Mouse (Mus musculus): ENCODE results near the gene Ube2v1. TPM values are rescaled to one million over a fixed set of nuclear protein-coding genes. Genes with fewer than 3 reads are reported as not detected.

Gene Ube2v1
- polyA plus RNA-seq, 1 experiment from 2014 or later: 416 TPM

GRCm38 (mm10) chr2:167605817-167606744 is 25.8 kb downstream of the Ube2v1 start:
- whole genome bisulfite sequencing: 79% methylated on average over 17 of the region's 17 CpGs
- H3K27me3 ChIP-seq (ENCODE audit: poor library complexity, severe bottlenecking): peaks cover 16% of the 10 kb centered on the region; the same call in 1 of the 2 replicates
- peaks cover 22% of the 10 kb centered on the region for H3K4me1 ChIP-seq
- peaks cover 38% of the 10 kb centered on the region for H3K36me3 ChIP-seq (replicated peaks)
- H3K27ac ChIP-seq: no peak overlapping the region
- no peak overlapping the region for H3K4me3 ChIP-seq
- no peak for DNase-seq (ENCODE audit: extremely low spot score, low spot score)
- no peaks in the 10 kb centered on the region for H3K9me3 ChIP-seq

GRCm38 (mm10) chr2:167605178-167605794 is 26.6 kb downstream of the Ube2v1 start:
- Histone ChIP-seq H3K9me3 (no peaks in the 10 kb centered on the region), H3K4me1 (peaks cover 24% of the 10 kb centered on the region), H3K27me3 (ENCODE audit: poor library complexity, severe bottlenecking) (peaks cover 21% of the 10 kb centered on the region; the same call in 1 of the 2 replicates), H3K36me3 (replicated peaks) (peaks cover 30% of the 10 kb centered on the region), H3K4me3 (no peak overlapping the region), H3K27ac (0 out of 2 replicates have a peak overlapping the region, but pooled peaks have one; percentile 6)
- peak; percentile 87 for DNase-seq (ENCODE audit: extremely low spot score, low spot score)
- 27% methylated on average over 11 of the region's 11 CpGs for WGBS

GRCm38 (mm10) chr2:167602978-167603377 is 28.9 kb downstream of the Ube2v1 start:
- Histone ChIP-seq H3K27ac (peak overlapping the region; percentile 48; the same call in 1 of the 2 replicates), H3K27me3 (ENCODE audit: poor library complexity, severe bottlenecking) (peaks cover 38% of the 10 kb centered on the region), H3K36me3 (replicated peaks) (peaks cover 16% of the 10 kb centered on the region), H3K9me3 (no peaks in the 10 kb centered on the region), H3K4me1 (peaks cover 40% of the 10 kb centered on the region), H3K4me3 (no peak overlapping the region)
- 51% methylated on average over 5 of the region's 5 CpGs for WGBS
- no peak for DNase-seq (ENCODE audit: extremely low spot score, low spot score)

- no peaks in the 10 kb centered on the region for H3K9me3 ChIP-seq
- H3K27ac ChIP-seq: no peak overlapping the region
- peaks cover 44% of the 10 kb centered on the region for H3K27me3 ChIP-seq (ENCODE audit: poor library complexity, severe bottlenecking)
- 81% methylated on average over 2 of the region's 2 CpGs for WGBS
- peaks cover 46% of the 10 kb centered on the region for H3K4me1 ChIP-seq
- peaks cover 13% of the 10 kb centered on the region for H3K36me3 ChIP-seq (replicated peaks)
- no peak overlapping the region for H3K4me3 ChIP-seq
- DNase-seq (ENCODE audit: extremely low spot score, low spot score): no peak
Observed at GRCm38 (mm10) chr2:167602364-167602763, 29.5 kb downstream of the Ube2v1 start.

GRCm38 (mm10) chr2:167600481-167600995 is 31.4 kb downstream of the Ube2v1 start:
- peak overlapping the region; percentile 30; the same call in 1 of the 2 replicates for H3K27ac ChIP-seq
- peaks cover 62% of the 10 kb centered on the region for H3K27me3 ChIP-seq (ENCODE audit: poor library complexity, severe bottlenecking)
- WGBS: 77% methylated on average over 8 of the region's 8 CpGs

GRCm38 (mm10) chr2:167599917-167600316 is 32.0 kb downstream of the Ube2v1 start:
- H3K27me3 ChIP-seq (ENCODE audit: poor library complexity, severe bottlenecking): peaks cover 65% of the 10 kb centered on the region

More at GRCm38 (mm10) chr2:167600481-167600995, 31.4 kb downstream of the Ube2v1 start:
- DNase-seq (ENCODE audit: extremely low spot score, low spot score): no peak
- H3K4me1 ChIP-seq: peaks cover 64% of the 10 kb centered on the region
- H3K36me3 ChIP-seq (replicated peaks): no peaks in the 10 kb centered on the region
- H3K4me3 ChIP-seq: no peak overlapping the region
- no peaks in the 10 kb centered on the region for H3K9me3 ChIP-seq

GRCm38 (mm10) chr2:167599195-167599594 is 32.7 kb downstream of the Ube2v1 start:
- H3K9me3 ChIP-seq: no peaks in the 10 kb centered on the region
- H3K4me3 ChIP-seq: no peak overlapping the region
- peaks cover 60% of the 10 kb centered on the region for H3K27me3 ChIP-seq (ENCODE audit: poor library complexity, severe bottlenecking)
- H3K4me1 ChIP-seq: peaks cover 67% of the 10 kb centered on the region
- no peak for DNase-seq (ENCODE audit: extremely low spot score, low spot score)
- H3K36me3 ChIP-seq (replicated peaks): no peaks in the 10 kb centered on the region
- no peak overlapping the region for H3K27ac ChIP-seq
- WGBS: 61% methylated on average over 5 of the region's 5 CpGs

More at GRCm38 (mm10) chr2:167599917-167600316, 32.0 kb downstream of the Ube2v1 start:
- H3K9me3 ChIP-seq: no peaks in the 10 kb centered on the region
- 0 out of 2 replicates have a peak overlapping the region, but pooled peaks have one; percentile 30 for H3K27ac ChIP-seq
- no peak for DNase-seq (ENCODE audit: extremely low spot score, low spot score)
- H3K36me3 ChIP-seq (replicated peaks): no peaks in the 10 kb centered on the region
- WGBS: 71% methylated on average over 6 of the region's 6 CpGs
- no peak overlapping the region for H3K4me3 ChIP-seq
- peaks cover 64% of the 10 kb centered on the region for H3K4me1 ChIP-seq

GRCm38 (mm10) chr2:167597492-167598186 is 34.3 kb downstream of the Ube2v1 start:
- Histone ChIP-seq H3K4me1 (peaks cover 64% of the 10 kb centered on the region), H3K4me3 (peak overlapping the region; percentile 38), H3K9me3 (no peaks in the 10 kb centered on the region), H3K36me3 (replicated peaks) (no peaks in the 10 kb centered on the region), H3K27me3 (ENCODE audit: poor library complexity, severe bottlenecking) (peaks cover 51% of the 10 kb centered on the region), H3K27ac (peak overlapping the region; percentile 84)
- 28% methylated on average over 40 of the region's 40 CpGs for WGBS
- DNase-seq (ENCODE audit: extremely low spot score, low spot score): peak; percentile 63

GRCm38 (mm10) chr2:167596726-167597491 is 35.0 kb downstream of the Ube2v1 start:
- 39% methylated on average over 27 of the region's 27 CpGs for WGBS
- H3K4me1 ChIP-seq: peaks cover 62% of the 10 kb centered on the region
- H3K27ac ChIP-seq: peak overlapping the region; percentile 84
- peak overlapping the region; percentile 38 for H3K4me3 ChIP-seq
- no peaks in the 10 kb centered on the region for H3K36me3 ChIP-seq (replicated peaks)
- H3K9me3 ChIP-seq: no peaks in the 10 kb centered on the region
- no peak for DNase-seq (ENCODE audit: extremely low spot score, low spot score)
- H3K27me3 ChIP-seq (ENCODE audit: poor library complexity, severe bottlenecking): peaks cover 51% of the 10 kb centered on the region

GRCm38 (mm10) chr2:167596262-167596661 is 35.6 kb downstream of the Ube2v1 start:
- H3K27ac ChIP-seq: peak overlapping the region; percentile 84
- no peak overlapping the region; the same call in 1 of the 2 replicates for H3K4me3 ChIP-seq
- H3K27me3 ChIP-seq (ENCODE audit: poor library complexity, severe bottlenecking): peaks cover 51% of the 10 kb centered on the region
- 44% methylated on average over 4 of the region's 4 CpGs for WGBS
- no peaks in the 10 kb centered on the region for H3K36me3 ChIP-seq (replicated peaks)
- no peak for DNase-seq (ENCODE audit: extremely low spot score, low spot score)
- H3K9me3 ChIP-seq: no peaks in the 10 kb centered on the region
- H3K4me1 ChIP-seq: peaks cover 62% of the 10 kb centered on the region

GRCm38 (mm10) chr2:167595761-167596171 is 36.1 kb downstream of the Ube2v1 start:
- Histone ChIP-seq H3K36me3 (replicated peaks) (no peaks in the 10 kb centered on the region), H3K4me1 (peaks cover 62% of the 10 kb centered on the region), H3K27me3 (ENCODE audit: poor library complexity, severe bottlenecking) (peaks cover 48% of the 10 kb centered on the region), H3K9me3 (no peaks in the 10 kb centered on the region), H3K4me3 (no peak overlapping the region), H3K27ac (peak overlapping the region; percentile 84)
- peak; percentile 57 for DNase-seq (ENCODE audit: extremely low spot score, low spot score)
- 41% methylated on average over 14 of the region's 14 CpGs for WGBS

Data from forebrain, embryonic 10.5 days (tissue).